Mouse (Mus musculus) C2C12 (cell line): ENCODE measurements at regions not wholly inside any gene's neighbourhood (a gene's known extent, or its start where the extent isn't known, plus 50 kb on each side); places are given as distances from the start of the nearest gene placed in this dataset.

ENCODE experiments used
- CEBPB ChIP-seq: IDR thresholded peaks from one replicate; pipeline ENCODE4 v1.6.1; 2011; ENCODE audit warnings: low read depth, mild to moderate bottlenecking, control low read depth, moderate library complexity
- CTCF ChIP-seq: IDR thresholded peaks from one replicate; pipeline ENCODE4 v1.5.1; 2011; ENCODE audit not compliant: control insufficient read depth, insufficient read depth, insufficient read length
- FOSL1 ChIP-seq: IDR thresholded peaks from one replicate; pipeline ENCODE4 v1.8.0; 2011; ENCODE audit warnings: mild to moderate bottlenecking, low read length; ENCODE audit not compliant: poor library complexity, insufficient read depth, severe bottlenecking
- MAX ChIP-seq: IDR thresholded peaks from one replicate; pipeline ENCODE4 v1.6.1; 2011; ENCODE audit warnings: mild to moderate bottlenecking, control low read depth
- MYOD1 ChIP-seq: IDR thresholded peaks from one replicate; pipeline ENCODE4 v1.6.1; 2011; ENCODE audit warnings: low read depth; ENCODE audit not compliant: control insufficient read depth, insufficient read length
- MYOG ChIP-seq: IDR thresholded peaks from one replicate; pipeline ENCODE4 v1.6.1; 2011; ENCODE audit not compliant: control insufficient read depth, insufficient read length; ENCODE audit errors: extremely low read depth
- USF1 ChIP-seq: IDR thresholded peaks from one replicate; pipeline ENCODE4 v1.6.1; 2011; ENCODE audit warnings: low read depth, mild to moderate bottlenecking, control low read depth, moderate library complexity

DNA sequence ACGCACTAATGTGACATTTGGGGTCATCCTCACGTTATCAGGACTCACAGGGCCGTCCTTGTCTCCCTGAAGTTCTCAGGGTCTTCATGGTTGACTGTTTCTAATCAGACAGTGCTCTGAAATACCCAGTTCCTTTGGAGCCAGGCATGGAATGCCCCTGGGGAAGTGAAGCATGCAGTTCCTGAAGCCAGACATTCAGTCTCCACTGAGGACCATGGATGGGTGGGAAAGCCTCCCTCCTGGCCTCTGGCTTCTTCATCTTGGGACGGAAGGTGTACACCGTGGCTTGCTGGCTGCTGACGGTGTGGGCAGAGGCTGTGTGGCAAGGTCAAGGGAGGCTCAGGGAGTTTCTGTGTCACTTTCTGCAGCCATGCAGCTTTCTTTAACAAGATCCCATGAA lies 184.2 kb upstream of the Gm5148 start:
- no peak for TF ChIP-seq USF1
- TF ChIP-seq CTCF = no peak
- TF ChIP-seq CEBPB = no peak
- TF ChIP-seq MYOG = no peak
- TF ChIP-seq MAX = no peak
- TF ChIP-seq MYOD1 = no peak
- no peak for TF ChIP-seq FOSL1
